18 mouse cellular contexts compared by ENCODE assay signal in genomic region chr11:109514064-109514612, GRCm38 (mm10).
"Had no signal": no experiment of that assay in that cellular context is flagged by ENCODE, and none has a peak within 500 bp of the region (broad histone marks: within the 10 kb centered on the region; RNA-seq: fewer than 3 reads in every experiment).

No protein-coding gene starts in this region.

- H3K27me3 ChIP-seq: limb, embryonic 13.5 days; midbrain, embryonic 12.5 days; midbrain, embryonic 15.5 days; neural tube, embryonic 13.5 days had no signal

- H3K9me3 ChIP-seq: limb, embryonic 10.5 days; liver, embryonic 12.5 days; liver, embryonic 15.5 days; midbrain, embryonic 12.5 days; midbrain, embryonic 15.5 days; neural tube, embryonic 13.5 days had no signal

- H3K27ac ChIP-seq: limb, embryonic 10.5 days; limb, embryonic 13.5 days; liver, embryonic 12.5 days; liver, embryonic 15.5 days; midbrain, embryonic 12.5 days; midbrain, embryonic 15.5 days; neural tube, embryonic 13.5 days had no signal

- H3K4me2 ChIP-seq: limb, embryonic 13.5 days; liver, embryonic 12.5 days; liver, embryonic 15.5 days; midbrain, embryonic 12.5 days; midbrain, embryonic 15.5 days; neural tube, embryonic 13.5 days had no signal

- H3K36me3 ChIP-seq: limb, embryonic 10.5 days; limb, embryonic 13.5 days; liver, embryonic 12.5 days; liver, embryonic 15.5 days; midbrain, embryonic 12.5 days; midbrain, embryonic 15.5 days; neural tube, embryonic 13.5 days had no signal

- ATAC-seq: liver, embryonic 12.5 days; midbrain, embryonic 15.5 days had no signal

- H3K4me1 ChIP-seq: limb, embryonic 10.5 days; limb, embryonic 13.5 days; midbrain, embryonic 12.5 days; midbrain, embryonic 15.5 days; neural tube, embryonic 13.5 days had no signal

- H3K9ac ChIP-seq: limb, embryonic 13.5 days; liver, embryonic 12.5 days; liver, embryonic 15.5 days; midbrain, embryonic 12.5 days; midbrain, embryonic 15.5 days; neural tube, embryonic 13.5 days had no signal

- DNase-seq: kidney, adult 18-20 months; kidney, adult 9 months; kidney, postnatal 14 days; kidney, postnatal 4 days; layer of hippocampus, adult 9-11 months; liver; lung, adult 2 months; lung, postnatal 14 days; lung, postnatal 4 days; thymus, postnatal 25 days had no signal

- H3K4me3 ChIP-seq: limb, embryonic 10.5 days; limb, embryonic 13.5 days; liver, embryonic 12.5 days; liver, embryonic 15.5 days; midbrain, embryonic 12.5 days; midbrain, embryonic 15.5 days; myocyte; neural tube, embryonic 13.5 days had no signal
